Mouse (Mus musculus): ENCODE measurements around the gene Cbx7. TPM values are rescaled to one million over a fixed set of nuclear protein-coding genes. Genes with fewer than 3 reads are reported as not detected.
A peak's percentile ranks its signal among the peaks of the same experiment; 100 is the strongest.
"Not testable (repeated sequence)": the region's sequence is repeated elsewhere in the genome, so short reads cannot be mapped to it uniquely, and the experiment has no call there.

Cbx7 gene
- total and polyA plus RNA-seq, 2 experiments from 2014 or later = 2.9 to 9.5 TPM

- DNase-seq (ENCODE audit: low spot score) (no peak), ATAC-seq (no peak)
- no peak overlapping the region for H3K4me3 ChIP-seq (ENCODE audit: low read length)
- H3K4me1 ChIP-seq (ENCODE audit: insufficient read depth, low read length) = no peaks in the 10 kb centered on the region
- no peaks in the 10 kb centered on the region for H3K9me3 ChIP-seq (ENCODE audit: low read length)
- H3K27me3 ChIP-seq (ENCODE audit: insufficient read depth, low read length) = no peaks in the 10 kb centered on the region
- no peak overlapping the region for H3K4me2 ChIP-seq (ENCODE audit: low read depth, low read length)
- 83% methylated on average over 8 of the region's 8 CpGs for WGBS
- no peaks in the 10 kb centered on the region for H3K36me3 ChIP-seq (ENCODE audit: insufficient read depth, low read length)
- no peak overlapping the region for H3K9ac ChIP-seq (replicated peaks; ENCODE audit: low read length)
- no peak overlapping the region for H3K27ac ChIP-seq
- no peak for TF ChIP-seq CTCF (IDR thresholded peaks at IDR 0.05; ENCODE audit: low read depth)
These were observed 59.6 kb downstream of the Cbx7 start for GRCm38 (mm10) chr15:79911339-79911738.

GRCm38 (mm10) chr15:79910812-79911211, 60.1 kb downstream of the Cbx7 start:
- not testable (repeated sequence) for H3K4me1 ChIP-seq (ENCODE audit: insufficient read depth, low read length); H3K27me3 ChIP-seq (ENCODE audit: insufficient read depth, low read length); H3K4me2 ChIP-seq (ENCODE audit: low read depth, low read length); H3K4me3 ChIP-seq (ENCODE audit: low read length); H3K27ac ChIP-seq; H3K9me3 ChIP-seq (ENCODE audit: low read length); ATAC-seq; DNase-seq (ENCODE audit: low spot score); H3K9ac ChIP-seq (replicated peaks; ENCODE audit: low read length); H3K36me3 ChIP-seq (ENCODE audit: insufficient read depth, low read length)
- peak; percentile 14; the same call in 1 of the 2 replicates for TF ChIP-seq CTCF (IDR thresholded peaks at IDR 0.05; ENCODE audit: low read depth)
- 84% methylated on average over 1 of the region's 1 CpGs for WGBS

- 95% methylated on average over 3 of the region's 3 CpGs for WGBS
- not testable (repeated sequence) for H3K36me3 ChIP-seq (ENCODE audit: insufficient read depth, low read length)
These were observed 61.9 kb downstream of the Cbx7 start for GRCm38 (mm10) chr15:79909006-79909405.

GRCm38 (mm10) chr15:79906855-79907254, 64.1 kb downstream of the Cbx7 start:
- H3K4me3 ChIP-seq (ENCODE audit: low read length) = no peak overlapping the region
- no peaks in the 10 kb centered on the region for H3K27me3 ChIP-seq (ENCODE audit: insufficient read depth, low read length)
- H3K36me3 ChIP-seq (ENCODE audit: insufficient read depth, low read length) = no peaks in the 10 kb centered on the region
- WGBS = 50% methylated on average over 14 of the region's 14 CpGs
- DNase-seq (ENCODE audit: low spot score) (no peak), ATAC-seq (no peak)
- H3K9me3 ChIP-seq (ENCODE audit: low read length) = no peaks in the 10 kb centered on the region
- H3K9ac ChIP-seq (replicated peaks; ENCODE audit: low read length) = no peak overlapping the region
- H3K27ac ChIP-seq = no peak overlapping the region
- no peak for TF ChIP-seq CTCF (IDR thresholded peaks at IDR 0.05; ENCODE audit: low read depth)
- no peak overlapping the region for H3K4me2 ChIP-seq (ENCODE audit: low read depth, low read length)
- no peaks in the 10 kb centered on the region for H3K4me1 ChIP-seq (ENCODE audit: insufficient read depth, low read length)

More at GRCm38 (mm10) chr15:79909006-79909405, 61.9 kb downstream of the Cbx7 start:
- not testable (repeated sequence) for DNase-seq (ENCODE audit: low spot score); H3K27ac ChIP-seq; ATAC-seq; H3K4me1 ChIP-seq (ENCODE audit: insufficient read depth, low read length); H3K4me2 ChIP-seq (ENCODE audit: low read depth, low read length); H3K9ac ChIP-seq (replicated peaks; ENCODE audit: low read length); H3K27me3 ChIP-seq (ENCODE audit: insufficient read depth, low read length); H3K9me3 ChIP-seq (ENCODE audit: low read length); H3K4me3 ChIP-seq (ENCODE audit: low read length)

GRCm38 (mm10) chr15:79905211-79905610, 65.7 kb downstream of the Cbx7 start:
- Histone ChIP-seq H3K4me2 (ENCODE audit: low read depth, low read length) (no peak overlapping the region), H3K27me3 (ENCODE audit: insufficient read depth, low read length) (no peaks in the 10 kb centered on the region), H3K36me3 (ENCODE audit: insufficient read depth, low read length) (no peaks in the 10 kb centered on the region), H3K4me1 (ENCODE audit: insufficient read depth, low read length) (no peaks in the 10 kb centered on the region), H3K27ac (no peak overlapping the region), H3K4me3 (ENCODE audit: low read length) (no peak overlapping the region), H3K9ac (replicated peaks; ENCODE audit: low read length) (no peak overlapping the region), H3K9me3 (ENCODE audit: low read length) (no peaks in the 10 kb centered on the region)
- no peak for ATAC-seq
- no peak for TF ChIP-seq CTCF (IDR thresholded peaks at IDR 0.05; ENCODE audit: low read depth)
- WGBS = 52% methylated on average over 12 of the region's 12 CpGs
- DNase-seq (ENCODE audit: low spot score) = no peak

GRCm38 (mm10) chr15:79904678-79905077, 66.2 kb downstream of the Cbx7 start:
- not testable (repeated sequence) for H3K27me3 ChIP-seq (ENCODE audit: insufficient read depth, low read length); H3K4me1 ChIP-seq (ENCODE audit: insufficient read depth, low read length); ATAC-seq; H3K27ac ChIP-seq; H3K4me2 ChIP-seq (ENCODE audit: low read depth, low read length); H3K9ac ChIP-seq (replicated peaks; ENCODE audit: low read length); H3K9me3 ChIP-seq (ENCODE audit: low read length); H3K36me3 ChIP-seq (ENCODE audit: insufficient read depth, low read length); H3K4me3 ChIP-seq (ENCODE audit: low read length); DNase-seq (ENCODE audit: low spot score)
- WGBS = 83% methylated on average over 11 of the region's 11 CpGs

GRCm38 (mm10) chr15:79903963-79904362, 67.0 kb downstream of the Cbx7 start:
- no peaks in the 10 kb centered on the region for H3K9me3 ChIP-seq (ENCODE audit: low read length)
- no peak overlapping the region for H3K4me2 ChIP-seq (ENCODE audit: low read depth, low read length)
- no peak overlapping the region for H3K9ac ChIP-seq (replicated peaks; ENCODE audit: low read length)
- no peak overlapping the region for H3K4me3 ChIP-seq (ENCODE audit: low read length)
- no peak for TF ChIP-seq CTCF (IDR thresholded peaks at IDR 0.05; ENCODE audit: low read depth)
- no peak overlapping the region for H3K27ac ChIP-seq
- no peaks in the 10 kb centered on the region for H3K36me3 ChIP-seq (ENCODE audit: insufficient read depth, low read length)
- DNase-seq (ENCODE audit: low spot score) = no peak
- H3K4me1 ChIP-seq (ENCODE audit: insufficient read depth, low read length) = no peaks in the 10 kb centered on the region
- no peaks in the 10 kb centered on the region for H3K27me3 ChIP-seq (ENCODE audit: insufficient read depth, low read length)
- ATAC-seq = no peak

GRCm38 (mm10) chr15:79903081-79903480, 67.8 kb downstream of the Cbx7 start:
- not testable (repeated sequence) for H3K36me3 ChIP-seq (ENCODE audit: insufficient read depth, low read length); H3K27ac ChIP-seq; DNase-seq (ENCODE audit: low spot score); H3K9ac ChIP-seq (replicated peaks; ENCODE audit: low read length); H3K9me3 ChIP-seq (ENCODE audit: low read length); ATAC-seq; H3K27me3 ChIP-seq (ENCODE audit: insufficient read depth, low read length); H3K4me1 ChIP-seq (ENCODE audit: insufficient read depth, low read length); H3K4me3 ChIP-seq (ENCODE audit: low read length); H3K4me2 ChIP-seq (ENCODE audit: low read depth, low read length)
- 97% methylated on average over 8 of the region's 8 CpGs for whole genome bisulfite sequencing

Measured in hindbrain, postnatal 0 days (tissue).